Mouse (Mus musculus): ENCODE measurements around the gene Rplp0. TPM values are rescaled to one million over a fixed set of nuclear protein-coding genes. Genes with fewer than 3 reads are reported as not detected.

Gene Rplp0
- polyA plus RNA-seq, 1 experiment from 2014 or later: 1,866 TPM

DNA sequence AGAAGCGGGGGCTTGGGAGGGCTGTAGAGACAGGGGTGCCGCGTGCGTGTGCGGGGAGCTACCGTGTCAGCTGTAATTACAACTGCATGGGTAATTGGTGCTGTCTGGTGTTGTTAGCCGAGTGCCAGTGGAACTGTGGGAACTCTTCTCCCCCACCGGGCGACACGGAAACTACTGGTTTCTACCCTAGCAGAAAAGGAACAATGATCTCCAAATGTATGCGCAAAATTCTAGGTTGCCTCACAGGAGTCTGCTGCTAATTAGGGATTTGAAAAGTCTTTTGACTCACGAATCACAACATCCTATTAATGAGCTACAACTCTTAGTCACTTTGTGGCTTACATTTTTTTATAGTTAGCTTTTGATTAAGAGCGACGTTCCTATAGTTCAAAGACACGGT, 26.9 kb downstream of the Rplp0 start:
- Histone ChIP-seq H3K9ac (replicated peaks; ENCODE audit: low read depth, low read length) (no peak overlapping the region), H3K27ac (ENCODE audit: low read length) (no peak overlapping the region), H3K4me2 (replicated peaks; ENCODE audit: low read depth, low read length) (no peak overlapping the region), H3K4me1 (ENCODE audit: control insufficient read depth, insufficient read depth, low read length) (no peaks in the 10 kb centered on the region), H3K27me3 (ENCODE audit: control insufficient read depth, insufficient read depth, low read length) (no peaks in the 10 kb centered on the region), H3K36me3 (ENCODE audit: control insufficient read depth, insufficient read depth, low read length) (peaks cover 85% of the 10 kb centered on the region), H3K9me3 (ENCODE audit: control insufficient read depth, low read depth, low read length) (peaks cover 6% of the 10 kb centered on the region; the same call in 1 of the 2 replicates), H3K4me3 (ENCODE audit: low read depth, low read length) (no peak overlapping the region)
- no peak for ATAC-seq (ENCODE audit: insufficient number of reproducible peaks, insufficient read depth, low FRiP score, low read depth)
- WGBS: 92% methylated on average over 15 of the region's 15 CpGs

DNA sequence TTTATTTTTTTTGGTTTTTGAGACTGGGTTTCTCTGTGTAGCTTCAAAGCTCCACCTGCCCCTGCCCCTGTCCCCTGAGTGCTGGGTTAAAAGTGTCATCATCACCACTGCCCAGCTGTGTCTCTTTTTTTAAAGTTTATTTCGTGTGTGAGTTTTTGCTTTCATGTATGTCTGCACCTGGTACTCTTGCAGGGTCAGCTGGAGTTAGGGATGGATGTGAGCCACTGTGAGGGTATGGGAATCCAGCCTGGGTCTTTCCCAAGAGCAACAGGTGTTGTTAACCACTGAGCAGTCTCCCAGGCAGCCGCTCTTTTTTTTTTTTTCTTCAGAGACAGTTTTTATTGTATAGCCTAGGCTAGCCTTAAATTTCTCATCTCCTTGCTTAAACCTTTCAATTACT, 27.5 kb downstream of the Rplp0 start:
- Histone ChIP-seq H3K4me1 (ENCODE audit: control insufficient read depth, insufficient read depth, low read length) (no peaks in the 10 kb centered on the region), H3K9me3 (ENCODE audit: control insufficient read depth, low read depth, low read length) (peaks cover 6% of the 10 kb centered on the region; the same call in 1 of the 2 replicates), H3K4me2 (replicated peaks; ENCODE audit: low read depth, low read length) (no peak overlapping the region), H3K27ac (ENCODE audit: low read length) (no peak overlapping the region), H3K27me3 (ENCODE audit: control insufficient read depth, insufficient read depth, low read length) (no peaks in the 10 kb centered on the region), H3K36me3 (ENCODE audit: control insufficient read depth, insufficient read depth, low read length) (peaks cover 85% of the 10 kb centered on the region), H3K9ac (replicated peaks; ENCODE audit: low read depth, low read length) (no peak overlapping the region), H3K4me3 (ENCODE audit: low read depth, low read length) (no peak overlapping the region)
- no peak for ATAC-seq (ENCODE audit: insufficient number of reproducible peaks, insufficient read depth, low FRiP score, low read depth)
- WGBS: 86% methylated on average over 2 of the region's 2 CpGs

DNA sequence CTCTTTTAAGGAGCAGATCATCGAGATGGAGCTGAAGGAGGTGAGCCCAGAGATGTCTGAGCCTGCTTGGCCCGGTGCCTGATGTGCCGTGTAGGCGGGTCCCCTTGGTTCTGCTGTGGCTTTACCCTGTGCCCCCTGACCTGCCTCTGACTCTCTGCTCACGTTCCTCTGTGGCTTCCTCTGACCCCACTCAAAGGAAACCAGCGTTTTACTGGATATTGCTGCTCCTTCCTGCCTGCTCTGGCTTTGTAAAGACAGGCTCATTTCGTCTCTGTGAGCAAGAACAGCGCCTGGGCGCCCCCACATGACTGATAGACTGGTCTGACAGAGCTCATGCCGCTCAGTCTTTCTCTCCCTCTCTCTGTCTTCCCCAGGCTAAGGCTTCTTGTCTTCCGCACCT, 31.8 kb downstream of the Rplp0 start:
- no peak for ATAC-seq (ENCODE audit: insufficient number of reproducible peaks, insufficient read depth, low FRiP score, low read depth)
- 83% methylated on average over 11 of the region's 11 CpGs for WGBS
- Histone ChIP-seq H3K9me3 (ENCODE audit: control insufficient read depth, low read depth, low read length) (no peaks in the 10 kb centered on the region), H3K4me3 (ENCODE audit: low read depth, low read length) (no peak overlapping the region), H3K9ac (replicated peaks; ENCODE audit: low read depth, low read length) (no peak overlapping the region), H3K4me1 (ENCODE audit: control insufficient read depth, insufficient read depth, low read length) (no peaks in the 10 kb centered on the region), H3K27ac (ENCODE audit: low read length) (no peak overlapping the region), H3K36me3 (ENCODE audit: control insufficient read depth, insufficient read depth, low read length) (peaks cover 84% of the 10 kb centered on the region), H3K27me3 (ENCODE audit: control insufficient read depth, insufficient read depth, low read length) (no peaks in the 10 kb centered on the region), H3K4me2 (replicated peaks; ENCODE audit: low read depth, low read length) (no peak overlapping the region)

DNA sequence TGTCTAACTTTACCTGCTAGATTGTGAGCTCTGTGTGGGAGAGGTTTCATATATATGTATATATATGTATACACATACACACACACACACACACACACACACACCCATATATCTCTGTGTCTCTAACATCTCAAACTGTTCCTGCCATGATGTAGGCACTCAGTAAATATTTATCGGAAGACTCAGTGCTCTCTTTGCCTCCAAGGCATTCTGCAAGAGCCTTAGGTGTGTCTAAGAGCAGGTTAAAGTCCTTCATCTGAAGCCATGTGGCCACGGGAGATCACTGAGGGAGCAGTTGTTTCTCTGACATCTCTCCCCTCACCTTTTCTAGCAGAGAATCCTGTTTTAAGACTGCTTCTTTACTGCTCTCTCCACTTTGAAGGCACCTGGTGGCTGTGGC, 32.2 kb downstream of the Rplp0 start:
- Histone ChIP-seq H3K36me3 (ENCODE audit: control insufficient read depth, insufficient read depth, low read length) (peaks cover 83% of the 10 kb centered on the region), H3K4me2 (replicated peaks; ENCODE audit: low read depth, low read length) (no peak overlapping the region), H3K27me3 (ENCODE audit: control insufficient read depth, insufficient read depth, low read length) (no peaks in the 10 kb centered on the region), H3K9ac (replicated peaks; ENCODE audit: low read depth, low read length) (no peak overlapping the region), H3K4me3 (ENCODE audit: low read depth, low read length) (no peak overlapping the region), H3K27ac (ENCODE audit: low read length) (no peak overlapping the region), H3K9me3 (ENCODE audit: control insufficient read depth, low read depth, low read length) (no peaks in the 10 kb centered on the region), H3K4me1 (ENCODE audit: control insufficient read depth, insufficient read depth, low read length) (no peaks in the 10 kb centered on the region)
- 91% methylated on average over 2 of the region's 2 CpGs for WGBS
- no peak for ATAC-seq (ENCODE audit: insufficient number of reproducible peaks, insufficient read depth, low FRiP score, low read depth)

DNA sequence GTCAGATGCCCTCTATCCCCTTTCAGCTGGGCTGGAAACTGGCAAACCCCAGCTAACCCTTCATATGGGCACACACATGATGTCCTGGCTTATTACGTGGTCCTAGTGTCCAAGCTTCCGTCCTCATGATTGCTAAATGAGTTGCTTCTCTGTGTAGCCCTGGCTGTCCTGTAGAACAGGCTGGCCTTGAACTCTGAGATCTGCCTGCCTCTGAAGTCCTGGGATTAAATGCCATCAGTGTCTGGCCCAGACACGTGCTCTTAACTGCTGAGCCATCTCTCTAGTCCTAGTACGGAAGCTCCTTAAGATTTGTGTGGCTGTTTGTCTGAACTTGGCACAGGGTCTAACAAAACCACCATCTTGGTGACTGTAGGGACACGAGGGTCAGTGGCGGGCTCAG, 44.3 kb downstream of the Rplp0 start:
- Histone ChIP-seq H3K27me3 (ENCODE audit: control insufficient read depth, insufficient read depth, low read length) (no peaks in the 10 kb centered on the region), H3K9ac (replicated peaks; ENCODE audit: low read depth, low read length) (no peak overlapping the region), H3K36me3 (ENCODE audit: control insufficient read depth, insufficient read depth, low read length) (peaks cover 61% of the 10 kb centered on the region), H3K4me2 (replicated peaks; ENCODE audit: low read depth, low read length) (no peak overlapping the region), H3K27ac (ENCODE audit: low read length) (no peak overlapping the region), H3K9me3 (ENCODE audit: control insufficient read depth, low read depth, low read length) (no peaks in the 10 kb centered on the region), H3K4me1 (ENCODE audit: control insufficient read depth, insufficient read depth, low read length) (no peaks in the 10 kb centered on the region), H3K4me3 (ENCODE audit: low read depth, low read length) (no peak overlapping the region)
- no peak for ATAC-seq (ENCODE audit: insufficient number of reproducible peaks, insufficient read depth, low FRiP score, low read depth)
- WGBS: 95% methylated on average over 6 of the region's 6 CpGs

DNA sequence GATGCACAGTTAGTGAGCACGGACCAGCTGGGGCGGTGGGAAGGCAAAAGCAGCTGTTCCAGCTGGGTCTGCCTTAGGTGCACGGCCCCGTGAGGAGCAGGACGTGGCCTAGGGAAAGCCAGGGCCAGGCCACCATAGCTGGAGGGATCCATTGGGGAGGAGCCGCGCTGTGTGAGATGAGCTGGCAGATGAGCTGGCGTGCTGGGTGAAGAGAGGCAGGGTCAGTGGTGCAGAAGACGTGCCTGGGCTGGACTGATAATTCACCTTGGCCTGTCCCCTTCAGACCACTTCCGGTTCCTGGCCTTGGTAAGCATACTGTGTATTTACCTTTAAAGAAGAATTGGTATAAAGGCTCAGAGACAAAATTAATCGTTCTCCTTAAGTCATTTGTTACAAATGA, 52.3 kb downstream of the Rplp0 start:
- H3K4me3 ChIP-seq (ENCODE audit: low read depth, low read length): no peak overlapping the region
- H3K36me3 ChIP-seq (ENCODE audit: control insufficient read depth, insufficient read depth, low read length): peaks cover 90% of the 10 kb centered on the region
- H3K27me3 ChIP-seq (ENCODE audit: control insufficient read depth, insufficient read depth, low read length): no peaks in the 10 kb centered on the region
- no peak for ATAC-seq (ENCODE audit: insufficient number of reproducible peaks, insufficient read depth, low FRiP score, low read depth)
- no peak overlapping the region for H3K4me2 ChIP-seq (replicated peaks; ENCODE audit: low read depth, low read length)
- WGBS: 89% methylated on average over 11 of the region's 11 CpGs
- H3K9ac ChIP-seq (replicated peaks; ENCODE audit: low read depth, low read length): no peak overlapping the region
- H3K9me3 ChIP-seq (ENCODE audit: control insufficient read depth, low read depth, low read length): no peaks in the 10 kb centered on the region
- no peaks in the 10 kb centered on the region for H3K4me1 ChIP-seq (ENCODE audit: control insufficient read depth, insufficient read depth, low read length)
- no peak overlapping the region for H3K27ac ChIP-seq (ENCODE audit: low read length)

Small RNA genes within 50 kb of the gene (microRNA-seq; reads per million reads assigned to microRNA genes)
- gene Mir7029: not detected

Other genes starting within 250 kb of the Rplp0 start
- 218 and 229 TPM in 2 replicates for gene Srsf9, start 232.3 kb upstream of the Rplp0 start, polyA plus RNA-seq (2014; fragmentation: Nextera tagmentation; extraction: Ambion mirVana)
- gene Gatc, start 218.3 kb upstream of the Rplp0 start, polyA plus RNA-seq (2014; fragmentation: Nextera tagmentation; extraction: Ambion mirVana): 36.0 and 37.0 TPM in 2 replicates
- gene Triap1, start 218.2 kb upstream of the Rplp0 start, polyA plus RNA-seq (2014; fragmentation: Nextera tagmentation; extraction: Ambion mirVana): 61.3 and 63.8 TPM in 2 replicates
- gene Cox6a1, start 210.5 kb upstream of the Rplp0 start, polyA plus RNA-seq (2014; fragmentation: Nextera tagmentation; extraction: Ambion mirVana): 898 and 932 TPM in 2 replicates
- gene Msi1, start 129.9 kb upstream of the Rplp0 start, polyA plus RNA-seq (2014; fragmentation: Nextera tagmentation; extraction: Ambion mirVana): 15.7 and 17.2 TPM in 2 replicates
- 16.7 and 20.2 TPM in 2 replicates for gene Pla2g1b, start 93.2 kb upstream of the Rplp0 start, polyA plus RNA-seq (2014; fragmentation: Nextera tagmentation; extraction: Ambion mirVana)
- 20.9 and 23.5 TPM in 2 replicates for gene Sirt4, start 74.7 kb upstream of the Rplp0 start, polyA plus RNA-seq (2014; fragmentation: Nextera tagmentation; extraction: Ambion mirVana)
- gene Pxn, start 52.8 kb upstream of the Rplp0 start, polyA plus RNA-seq (2014; fragmentation: Nextera tagmentation; extraction: Ambion mirVana): 15.9 and 17.7 TPM in 2 replicates
- 42.3 TPM in 2 replicates for gene Gcn1l1, start 5.8 kb downstream of the Rplp0 start, polyA plus RNA-seq (2014; fragmentation: Nextera tagmentation; extraction: Ambion mirVana)
- 12.7 and 14.7 TPM in 2 replicates for gene Rab35, start 72.4 kb downstream of the Rplp0 start, polyA plus RNA-seq (2014; fragmentation: Nextera tagmentation; extraction: Ambion mirVana)
- 10.4 and 11.6 TPM in 2 replicates for gene Bicdl1, start 172.2 kb downstream of the Rplp0 start, polyA plus RNA-seq (2014; fragmentation: Nextera tagmentation; extraction: Ambion mirVana)

Measured in stomach, embryonic 14.5 days (tissue).